Mouse (Mus musculus): ENCODE results near the gene Gm35315. TPM values are rescaled to one million over a fixed set of nuclear protein-coding genes. Genes with fewer than 3 reads are reported as not detected.
"Not testable (repeated sequence)": the region's sequence is repeated elsewhere in the genome, so short reads cannot be mapped to it uniquely, and the experiment has no call there.

The Gm35315 gene
- polyA plus RNA-seq, 1 experiment from 2014 or later = 2.7 TPM

- DNase-seq (ENCODE audit: low spot score) = no peak
- H3K27me3 ChIP-seq (ENCODE audit: control insufficient read depth, insufficient read depth, low read length) = no peaks in the 10 kb centered on the region
- ATAC-seq (replicated peaks; ENCODE audit: low FRiP score) = peak; percentile 4
- no peak overlapping the region for H3K27ac ChIP-seq (ENCODE audit: low read depth, low read length)
- H3K9me3 ChIP-seq (ENCODE audit: control insufficient read depth, low read length) = no peaks in the 10 kb centered on the region
- WGBS = 4% methylated on average over 4 of the region's 4 CpGs
- H3K4me1 ChIP-seq (replicated peaks; ENCODE audit: control insufficient read depth, insufficient read depth, low read length) = no peaks in the 10 kb centered on the region; the same call in 1 of the 2 replicates
- H3K4me2 ChIP-seq (ENCODE audit: low read depth, low read length, severe bottlenecking) = peak overlapping the region; percentile 53
- no peaks in the 10 kb centered on the region for H3K36me3 ChIP-seq (ENCODE audit: control insufficient read depth, insufficient read depth, low read length)
- peak overlapping the region; percentile 49 for H3K4me3 ChIP-seq (ENCODE audit: low read depth, low read length)
- peak overlapping the region; percentile 65 for H3K9ac ChIP-seq (ENCODE audit: low read length)
Observed at GRCm38 (mm10) chr5:110094847-110095213, 610 bp upstream of the Gm35315 start.

- Histone ChIP-seq H3K9ac (ENCODE audit: low read length) (no peak overlapping the region), H3K27me3 (ENCODE audit: control insufficient read depth, insufficient read depth, low read length) (no peaks in the 10 kb centered on the region), H3K9me3 (ENCODE audit: control insufficient read depth, low read length) (no peaks in the 10 kb centered on the region), H3K36me3 (ENCODE audit: control insufficient read depth, insufficient read depth, low read length) (no peaks in the 10 kb centered on the region), H3K4me2 (ENCODE audit: low read depth, low read length, severe bottlenecking) (no peak overlapping the region), H3K4me1 (replicated peaks; ENCODE audit: control insufficient read depth, insufficient read depth, low read length) (no peaks in the 10 kb centered on the region; the same call in 1 of the 2 replicates), H3K27ac (ENCODE audit: low read depth, low read length) (no peak overlapping the region), H3K4me3 (ENCODE audit: low read depth, low read length) (no peak overlapping the region)
- 85% methylated on average over 2 of the region's 2 CpGs for WGBS
- DNase-seq (ENCODE audit: low spot score) (no peak), ATAC-seq (replicated peaks; ENCODE audit: low FRiP score) (no peak)
Observed at GRCm38 (mm10) chr5:110091546-110091945, 2.7 kb downstream of the Gm35315 start.

GRCm38 (mm10) chr5:110086161-110086866 lies 7.9 kb downstream of the Gm35315 start:
- WGBS = 39% methylated on average over 14 of the region's 14 CpGs
- H3K27me3 ChIP-seq (ENCODE audit: control insufficient read depth, insufficient read depth, low read length) = no peaks in the 10 kb centered on the region
- H3K4me3 ChIP-seq (ENCODE audit: low read depth, low read length) = no peak overlapping the region
- no peak overlapping the region for H3K27ac ChIP-seq (ENCODE audit: low read depth, low read length)
- ATAC-seq (replicated peaks; ENCODE audit: low FRiP score) = no peak
- H3K4me2 ChIP-seq (ENCODE audit: low read depth, low read length, severe bottlenecking) = no peak overlapping the region
- H3K36me3 ChIP-seq (ENCODE audit: control insufficient read depth, insufficient read depth, low read length) = no peaks in the 10 kb centered on the region
- H3K9ac ChIP-seq (ENCODE audit: low read length) = no peak overlapping the region
- H3K9me3 ChIP-seq (ENCODE audit: control insufficient read depth, low read length) = no peaks in the 10 kb centered on the region
- no peaks in the 10 kb centered on the region for H3K4me1 ChIP-seq (replicated peaks; ENCODE audit: control insufficient read depth, insufficient read depth, low read length)
- no peak for DNase-seq (ENCODE audit: low spot score)

GRCm38 (mm10) chr5:110082961-110083360 lies 11.3 kb downstream of the Gm35315 start:
- Histone ChIP-seq H3K27me3 (ENCODE audit: control insufficient read depth, insufficient read depth, low read length) (no peaks in the 10 kb centered on the region), H3K4me3 (ENCODE audit: low read depth, low read length) (no peak overlapping the region), H3K4me2 (ENCODE audit: low read depth, low read length, severe bottlenecking) (no peak overlapping the region), H3K9me3 (ENCODE audit: control insufficient read depth, low read length) (peaks cover 7% of the 10 kb centered on the region; the same call in 1 of the 2 replicates), H3K36me3 (ENCODE audit: control insufficient read depth, insufficient read depth, low read length) (no peaks in the 10 kb centered on the region; the same call in 1 of the 2 replicates), H3K9ac (ENCODE audit: low read length) (no peak overlapping the region), H3K4me1 (replicated peaks; ENCODE audit: control insufficient read depth, insufficient read depth, low read length) (no peaks in the 10 kb centered on the region), H3K27ac (ENCODE audit: low read depth, low read length) (no peak overlapping the region)
- DNase-seq (ENCODE audit: low spot score) = no peak
- WGBS = 83% methylated on average over 4 of the region's 4 CpGs
- ATAC-seq (replicated peaks; ENCODE audit: low FRiP score) = no peak

- not testable (repeated sequence) for H3K9ac ChIP-seq (ENCODE audit: low read length); ATAC-seq (replicated peaks; ENCODE audit: low FRiP score); H3K27me3 ChIP-seq (ENCODE audit: control insufficient read depth, insufficient read depth, low read length); H3K27ac ChIP-seq (ENCODE audit: low read depth, low read length); H3K4me2 ChIP-seq (ENCODE audit: low read depth, low read length, severe bottlenecking); H3K4me3 ChIP-seq (ENCODE audit: low read depth, low read length); H3K9me3 ChIP-seq (ENCODE audit: control insufficient read depth, low read length); H3K4me1 ChIP-seq (replicated peaks; ENCODE audit: control insufficient read depth, insufficient read depth, low read length); H3K36me3 ChIP-seq (ENCODE audit: control insufficient read depth, insufficient read depth, low read length); DNase-seq (ENCODE audit: low spot score)
- 95% methylated on average over 2 of the region's 2 CpGs for WGBS
Observed at GRCm38 (mm10) chr5:110072413-110072812, 21.8 kb downstream of the Gm35315 start, which contains the start of gene Gm17655. Gene Gm17655 (minus strand): TSS chr5:110072513.

- WGBS = 3% methylated on average over 19 of the region's 19 CpGs
- Histone ChIP-seq H3K36me3 (ENCODE audit: control insufficient read depth, insufficient read depth, low read length) (no peaks in the 10 kb centered on the region), H3K4me1 (replicated peaks; ENCODE audit: control insufficient read depth, insufficient read depth, low read length) (no peaks in the 10 kb centered on the region), H3K4me3 (ENCODE audit: low read depth, low read length) (peak overlapping the region; percentile 46), H3K27ac (ENCODE audit: low read depth, low read length) (0 out of 2 replicates have a peak overlapping the region, but pooled peaks have one; percentile 3), H3K9me3 (ENCODE audit: control insufficient read depth, low read length) (no peaks in the 10 kb centered on the region), H3K9ac (ENCODE audit: low read length) (peak overlapping the region; percentile 60), H3K4me2 (ENCODE audit: low read depth, low read length, severe bottlenecking) (peak overlapping the region; percentile 50), H3K27me3 (ENCODE audit: control insufficient read depth, insufficient read depth, low read length) (no peaks in the 10 kb centered on the region)
- peak; percentile 99 for ATAC-seq (replicated peaks; ENCODE audit: low FRiP score)
- peak; percentile 74 for DNase-seq (ENCODE audit: low spot score)
Observed at GRCm38 (mm10) chr5:110057637-110058408, 36.4 kb downstream of the Gm35315 start.

Other genes starting within 250 kb of the Gm35315 start
- 0.68 and 1.1 TPM in 2 replicates for gene Gm15446, start 171.0 kb downstream of the Gm35315 start, polyA plus RNA-seq (2014; fragmentation: Nextera tagmentation; extraction: Ambion mirVana)
- 28.0 and 28.6 TPM in 2 replicates for gene Zfp932, start 97.9 kb downstream of the Gm35315 start, polyA plus RNA-seq (2014; fragmentation: Nextera tagmentation; extraction: Ambion mirVana)
- 5.7 and 6.4 TPM in 2 replicates for gene Gm17655, start 21.9 kb downstream of the Gm35315 start, polyA plus RNA-seq (2014; fragmentation: Nextera tagmentation; extraction: Ambion mirVana)
- gene Plcxd1, start 5.5 kb upstream of the Gm35315 start, polyA plus RNA-seq (2014; fragmentation: Nextera tagmentation; extraction: Ambion mirVana) = 0.43 and 1.3 TPM in 2 replicates
- gene Gtpbp6, start 13.8 kb upstream of the Gm35315 start, polyA plus RNA-seq (2014; fragmentation: Nextera tagmentation; extraction: Ambion mirVana) = 24.4 and 28.2 TPM in 2 replicates
- 6.3 and 6.4 TPM in 2 replicates for gene Zfp605, start 15.7 kb upstream of the Gm35315 start, polyA plus RNA-seq (2014; fragmentation: Nextera tagmentation; extraction: Ambion mirVana)
- 64.1 and 69.2 TPM in 2 replicates for gene Chfr, start 41.4 kb upstream of the Gm35315 start, polyA plus RNA-seq (2014; fragmentation: Nextera tagmentation; extraction: Ambion mirVana)
- 20.0 and 20.7 TPM in 2 replicates for gene Golga3, start 82.3 kb upstream of the Gm35315 start, polyA plus RNA-seq (2014; fragmentation: Nextera tagmentation; extraction: Ambion mirVana)
- gene Ankle2, start 136.6 kb upstream of the Gm35315 start, polyA plus RNA-seq (2014; fragmentation: Nextera tagmentation; extraction: Ambion mirVana) = 39.0 and 48.6 TPM in 2 replicates
- gene Pgam5, start 175.5 kb upstream of the Gm35315 start, polyA plus RNA-seq (2014; fragmentation: Nextera tagmentation; extraction: Ambion mirVana) = 92.4 and 104 TPM in 2 replicates
- 10.7 and 12.2 TPM in 2 replicates for gene Pxmp2, start 191.8 kb upstream of the Gm35315 start, polyA plus RNA-seq (2014; fragmentation: Nextera tagmentation; extraction: Ambion mirVana)
- gene Pole, start 191.9 kb upstream of the Gm35315 start, polyA plus RNA-seq (2014; fragmentation: Nextera tagmentation; extraction: Ambion mirVana) = 49.8 and 50.7 TPM in 2 replicates
- 1.0 and 1.3 TPM in 2 replicates for gene P2rx2, start 248.8 kb upstream of the Gm35315 start, polyA plus RNA-seq (2014; fragmentation: Nextera tagmentation; extraction: Ambion mirVana)

Measured in forebrain, embryonic 11.5 days (tissue).